ENCODE assay signal across 15 mouse cellular contexts in genomic region chr6:22036911-22037310, GRCm38 (mm10).
"Had no signal": no experiment of that assay in that cellular context is flagged by ENCODE, and none has a peak within 500 bp of the region (broad histone marks: within the 10 kb centered on the region; RNA-seq: fewer than 3 reads in every experiment).

No protein-coding gene starts in this region.

- H3K27ac ChIP-seq: kidney, postnatal 0 days; limb, embryonic 13.5 days; liver, embryonic 14.5 days; midbrain, embryonic 10.5 days; midbrain, embryonic 15.5 days; neural tube, embryonic 15.5 days had no signal

- DNase-seq: kidney, adult 8-10 months; left cerebral cortex, postnatal 4 days; lung, adult 2 months; lung, postnatal 36 days; right cerebral cortex, postnatal 4 days; spleen, adult 18-20 months; thymus, adult 18-20 months; thymus, postnatal 14 days had no signal

- H3K27me3 ChIP-seq: limb, embryonic 13.5 days; midbrain, embryonic 15.5 days; neural tube, embryonic 15.5 days had no signal

- H3K4me3 ChIP-seq: limb, embryonic 13.5 days; midbrain, embryonic 10.5 days; midbrain, embryonic 15.5 days; neural tube, embryonic 15.5 days had no signal

- H3K9me3 ChIP-seq: limb, embryonic 13.5 days; midbrain, embryonic 10.5 days; midbrain, embryonic 15.5 days; neural tube, embryonic 15.5 days had no signal

- H3K36me3 ChIP-seq: limb, embryonic 13.5 days; midbrain, embryonic 10.5 days; midbrain, embryonic 15.5 days; neural tube, embryonic 15.5 days had no signal

- ATAC-seq: intestine, postnatal 0 days; midbrain, embryonic 15.5 days had no signal

- H3K4me2 ChIP-seq: limb, embryonic 13.5 days; midbrain, embryonic 15.5 days; neural tube, embryonic 15.5 days had no signal

- H3K9ac ChIP-seq: limb, embryonic 13.5 days; liver, embryonic 14.5 days; midbrain, embryonic 15.5 days; neural tube, embryonic 15.5 days had no signal
